Mouse (Mus musculus): ENCODE results near the gene 4921517D22Rik.

DNA sequence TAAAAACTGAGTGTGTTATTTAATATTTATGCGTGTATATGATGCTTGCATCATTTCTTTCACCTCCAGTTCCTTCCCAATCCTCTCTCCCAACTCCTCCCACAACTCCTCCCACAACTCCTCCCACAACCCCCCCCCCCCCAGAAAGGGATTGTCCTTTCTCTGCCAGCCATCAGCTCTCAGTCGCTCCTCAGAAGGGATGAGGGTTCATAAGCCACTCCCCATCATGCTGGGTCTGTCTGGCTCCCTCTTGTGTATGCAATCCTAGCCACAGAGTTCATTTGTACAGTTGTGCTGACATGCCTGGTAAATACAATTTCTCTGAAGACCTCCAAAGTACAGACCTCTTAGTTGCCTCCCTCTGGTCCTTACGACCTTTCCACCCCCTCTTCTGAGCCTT is 41.3 kb upstream of the 4921517D22Rik start:
- no peak for TF ChIP-seq CTCF (IDR thresholded peaks at IDR 0.05; ENCODE audit: low read depth, low read length)
- no peak for TF ChIP-seq TAL1 (conservative IDR thresholded peaks at IDR 0.05; ENCODE audit: low read depth, low read length)
- TF ChIP-seq GATA1 (IDR thresholded peaks at IDR 0.05; ENCODE audit: borderline replicate concordance, low read length), result no peak
- no peak for TF ChIP-seq GATA2 (IDR thresholded peaks at IDR 0.05; ENCODE audit: borderline replicate concordance, low read depth, low read length)
- no peak for TF ChIP-seq POLR2AphosphoS5 (IDR thresholded peaks at IDR 0.05; ENCODE audit: insufficient replicate concordance, low read depth, low read length)

Data from G1E (cell line).